Mouse (Mus musculus): ENCODE data around the gene Ly6g5b. TPM values are rescaled to one million over a fixed set of nuclear protein-coding genes. Genes with fewer than 3 reads are reported as not detected.

Ly6g5b gene
- polyA plus RNA-seq, 1 experiment from 2014 or later = 0.33 TPM

GRCm38 (mm10) chr17:35147348-35147747 is 32.1 kb upstream of the Ly6g5b start:
- Histone ChIP-seq H3K4me1 (ENCODE audit: control insufficient read depth, low read depth, low read length) (no peaks in the 10 kb centered on the region), H3K36me3 (ENCODE audit: control insufficient read depth, insufficient read depth) (peaks cover 75% of the 10 kb centered on the region), H3K9me3 (replicated peaks; ENCODE audit: control insufficient read depth, low read length) (no peaks in the 10 kb centered on the region), H3K4me3 (ENCODE audit: low read depth, low read length) (no peak overlapping the region), H3K27ac (ENCODE audit: low read length) (no peak overlapping the region), H3K4me2 (ENCODE audit: low read depth, low read length) (no peak overlapping the region), H3K27me3 (ENCODE audit: control insufficient read depth, insufficient read depth, low read depth, low read length) (no peaks in the 10 kb centered on the region), H3K9ac (ENCODE audit: low read depth, low read length) (no peak overlapping the region)
- ATAC-seq (ENCODE audit: low read depth) = no peak
- WGBS (ENCODE audit: insufficient replicate concordance) = 76% methylated on average over 3 of the region's 3 CpGs

GRCm38 (mm10) chr17:35146139-35146538 is 30.9 kb upstream of the Ly6g5b start:
- H3K36me3 ChIP-seq (ENCODE audit: control insufficient read depth, insufficient read depth) = peaks cover 78% of the 10 kb centered on the region
- ATAC-seq (ENCODE audit: low read depth) = no peak
- H3K9me3 ChIP-seq (replicated peaks; ENCODE audit: control insufficient read depth, low read length) = no peaks in the 10 kb centered on the region
- no peak overlapping the region for H3K4me2 ChIP-seq (ENCODE audit: low read depth, low read length)
- no peak overlapping the region for H3K9ac ChIP-seq (ENCODE audit: low read depth, low read length)
- H3K27ac ChIP-seq (ENCODE audit: low read length) = no peak overlapping the region
- no peak overlapping the region for H3K4me3 ChIP-seq (ENCODE audit: low read depth, low read length)
- WGBS (ENCODE audit: insufficient replicate concordance) = 88% methylated on average over 5 of the region's 5 CpGs
- no peaks in the 10 kb centered on the region for H3K4me1 ChIP-seq (ENCODE audit: control insufficient read depth, low read depth, low read length)
- no peaks in the 10 kb centered on the region for H3K27me3 ChIP-seq (ENCODE audit: control insufficient read depth, insufficient read depth, low read depth, low read length)

GRCm38 (mm10) chr17:35141971-35142370 is 26.7 kb upstream of the Ly6g5b start:
- no peaks in the 10 kb centered on the region for H3K27me3 ChIP-seq (ENCODE audit: control insufficient read depth, insufficient read depth, low read depth, low read length)
- peaks cover 75% of the 10 kb centered on the region for H3K36me3 ChIP-seq (ENCODE audit: control insufficient read depth, insufficient read depth)
- WGBS (ENCODE audit: insufficient replicate concordance) = 78% methylated on average over 6 of the region's 6 CpGs
- H3K4me3 ChIP-seq (ENCODE audit: low read depth, low read length) = no peak overlapping the region
- H3K9me3 ChIP-seq (replicated peaks; ENCODE audit: control insufficient read depth, low read length) = no peaks in the 10 kb centered on the region
- peaks cover 6% of the 10 kb centered on the region for H3K4me1 ChIP-seq (ENCODE audit: control insufficient read depth, low read depth, low read length)
- H3K4me2 ChIP-seq (ENCODE audit: low read depth, low read length) = no peak overlapping the region
- H3K9ac ChIP-seq (ENCODE audit: low read depth, low read length) = no peak overlapping the region
- H3K27ac ChIP-seq (ENCODE audit: low read length) = no peak overlapping the region
- no peak for ATAC-seq (ENCODE audit: low read depth)

GRCm38 (mm10) chr17:35140490-35140996 is 25.3 kb upstream of the Ly6g5b start:
- Histone ChIP-seq H3K4me3 (ENCODE audit: low read depth, low read length) (no peak overlapping the region), H3K9me3 (replicated peaks; ENCODE audit: control insufficient read depth, low read length) (no peaks in the 10 kb centered on the region), H3K27ac (ENCODE audit: low read length) (no peak overlapping the region), H3K4me2 (ENCODE audit: low read depth, low read length) (no peak overlapping the region), H3K36me3 (ENCODE audit: control insufficient read depth, insufficient read depth) (peaks cover 63% of the 10 kb centered on the region), H3K27me3 (ENCODE audit: control insufficient read depth, insufficient read depth, low read depth, low read length) (no peaks in the 10 kb centered on the region), H3K9ac (ENCODE audit: low read depth, low read length) (no peak overlapping the region), H3K4me1 (ENCODE audit: control insufficient read depth, low read depth, low read length) (peaks cover 16% of the 10 kb centered on the region)
- no peak for ATAC-seq (ENCODE audit: low read depth)
- 81% methylated on average over 16 of the region's 16 CpGs for WGBS (ENCODE audit: insufficient replicate concordance)

- WGBS (ENCODE audit: insufficient replicate concordance) = 89% methylated on average over 3 of the region's 3 CpGs
- Histone ChIP-seq H3K9me3 (replicated peaks; ENCODE audit: control insufficient read depth, low read length) (no peaks in the 10 kb centered on the region), H3K27ac (ENCODE audit: low read length) (no peak overlapping the region), H3K27me3 (ENCODE audit: control insufficient read depth, insufficient read depth, low read depth, low read length) (no peaks in the 10 kb centered on the region), H3K4me1 (ENCODE audit: control insufficient read depth, low read depth, low read length) (peaks cover 18% of the 10 kb centered on the region), H3K9ac (ENCODE audit: low read depth, low read length) (no peak overlapping the region), H3K36me3 (ENCODE audit: control insufficient read depth, insufficient read depth) (peaks cover 50% of the 10 kb centered on the region), H3K4me3 (ENCODE audit: low read depth, low read length) (no peak overlapping the region), H3K4me2 (ENCODE audit: low read depth, low read length) (no peak overlapping the region)
- no peak for ATAC-seq (ENCODE audit: low read depth)
Observed at GRCm38 (mm10) chr17:35139269-35139668, 24.0 kb upstream of the Ly6g5b start.

- Histone ChIP-seq H3K9ac (ENCODE audit: low read depth, low read length) (peak overlapping the region; percentile 88), H3K27ac (ENCODE audit: low read length) (peak overlapping the region; percentile 94), H3K4me1 (ENCODE audit: control insufficient read depth, low read depth, low read length) (peaks cover 18% of the 10 kb centered on the region), H3K36me3 (ENCODE audit: control insufficient read depth, insufficient read depth) (peaks cover 17% of the 10 kb centered on the region), H3K9me3 (replicated peaks; ENCODE audit: control insufficient read depth, low read length) (no peaks in the 10 kb centered on the region), H3K27me3 (ENCODE audit: control insufficient read depth, insufficient read depth, low read depth, low read length) (no peaks in the 10 kb centered on the region), H3K4me3 (ENCODE audit: low read depth, low read length) (peak overlapping the region; percentile 85), H3K4me2 (ENCODE audit: low read depth, low read length) (peak overlapping the region; percentile 74)
- peak; percentile 19 for ATAC-seq (ENCODE audit: low read depth)
- WGBS (ENCODE audit: insufficient replicate concordance) = under 1% methylated on average over 43 of the region's 43 CpGs
Observed at GRCm38 (mm10) chr17:35135591-35136320, 20.5 kb upstream of the Ly6g5b start.

- Histone ChIP-seq H3K27ac (ENCODE audit: low read length) (peak within 1 kb of the TSS; percentile 94), H3K27me3 (ENCODE audit: control insufficient read depth, insufficient read depth, low read depth, low read length) (no peaks in the 10 kb centered on the region), H3K4me3 (ENCODE audit: low read depth, low read length) (peak within 1 kb of the TSS; percentile 85), H3K4me1 (ENCODE audit: control insufficient read depth, low read depth, low read length) (peaks cover 18% of the 10 kb centered on the region), H3K9me3 (replicated peaks; ENCODE audit: control insufficient read depth, low read length) (no peaks in the 10 kb centered on the region), H3K9ac (ENCODE audit: low read depth, low read length) (peak within 1 kb of the TSS; percentile 88), H3K36me3 (ENCODE audit: control insufficient read depth, insufficient read depth) (peaks cover 13% of the 10 kb centered on the region), H3K4me2 (ENCODE audit: low read depth, low read length) (peak within 1 kb of the TSS; percentile 74)
- ATAC-seq (ENCODE audit: low read depth) = peak; percentile 90
- WGBS (ENCODE audit: insufficient replicate concordance) = under 1% methylated on average over 66 of the region's 66 CpGs
Observed at GRCm38 (mm10) chr17:35134801-35135590, 19.8 kb upstream of the Ly6g5b start, which contains the start of gene Bag6. Bag6 (plus strand) TSS chr17:35135178.

- peaks cover 21% of the 10 kb centered on the region for H3K4me1 ChIP-seq (ENCODE audit: control insufficient read depth, low read depth, low read length)
- H3K4me2 ChIP-seq (ENCODE audit: low read depth, low read length) = no peak overlapping the region
Observed at GRCm38 (mm10) chr17:35133517-35133916, 18.3 kb upstream of the Ly6g5b start.

GRCm38 (mm10) chr17:35132174-35132560 is 16.9 kb upstream of the Ly6g5b start:
- no peak for ATAC-seq (ENCODE audit: low read depth)
- Histone ChIP-seq H3K4me1 (ENCODE audit: control insufficient read depth, low read depth, low read length) (peaks cover 25% of the 10 kb centered on the region), H3K4me3 (ENCODE audit: low read depth, low read length) (no peak overlapping the region), H3K27me3 (ENCODE audit: control insufficient read depth, insufficient read depth, low read depth, low read length) (no peaks in the 10 kb centered on the region), H3K4me2 (ENCODE audit: low read depth, low read length) (no peak overlapping the region), H3K9ac (ENCODE audit: low read depth, low read length) (no peak overlapping the region), H3K36me3 (ENCODE audit: control insufficient read depth, insufficient read depth) (no peaks in the 10 kb centered on the region), H3K27ac (ENCODE audit: low read length) (peak overlapping the region; percentile 5; the same call in 1 of the 2 replicates), H3K9me3 (replicated peaks; ENCODE audit: control insufficient read depth, low read length) (no peaks in the 10 kb centered on the region)
- WGBS (ENCODE audit: insufficient replicate concordance) = 60% methylated on average over 3 of the region's 3 CpGs

More at GRCm38 (mm10) chr17:35133517-35133916, 18.3 kb upstream of the Ly6g5b start:
- no peaks in the 10 kb centered on the region for H3K27me3 ChIP-seq (ENCODE audit: control insufficient read depth, insufficient read depth, low read depth, low read length)
- H3K27ac ChIP-seq (ENCODE audit: low read length) = no peak overlapping the region
- no peak overlapping the region for H3K9ac ChIP-seq (ENCODE audit: low read depth, low read length)
- no peak overlapping the region for H3K4me3 ChIP-seq (ENCODE audit: low read depth, low read length)
- WGBS (ENCODE audit: insufficient replicate concordance) = 85% methylated on average over 7 of the region's 7 CpGs
- no peak for ATAC-seq (ENCODE audit: low read depth)
- peaks cover under 1% of the 10 kb centered on the region for H3K36me3 ChIP-seq (ENCODE audit: control insufficient read depth, insufficient read depth)
- H3K9me3 ChIP-seq (replicated peaks; ENCODE audit: control insufficient read depth, low read length) = no peaks in the 10 kb centered on the region

All from liver, embryonic 16.5 days (tissue).